Mouse (Mus musculus): ENCODE results near the gene Alk. TPM values are rescaled to one million over a fixed set of nuclear protein-coding genes. Genes with fewer than 3 reads are reported as not detected.

Gene Alk
- polyA plus RNA-seq, 1 experiment from 2014 or later: 0.77 TPM

- H3K4me3 ChIP-seq (replicated peaks): no peak overlapping the region
- no peaks in the 10 kb centered on the region for H3K4me1 ChIP-seq
- H3K4me2 ChIP-seq: no peak overlapping the region
- no peak overlapping the region for H3K9ac ChIP-seq
- no peak overlapping the region for H3K27ac ChIP-seq
- WGBS: 92% methylated on average over 8 of the region's 8 CpGs
- no peaks in the 10 kb centered on the region for H3K36me3 ChIP-seq (replicated peaks)
- H3K27me3 ChIP-seq: no peaks in the 10 kb centered on the region
- ATAC-seq (ENCODE audit: low FRiP score): no peak
- 0 out of 2 replicates have a peak, but pooled peaks cover 5% of the 10 kb centered on the region for H3K9me3 ChIP-seq
These were observed 329.0 kb downstream of the Alk start for GRCm38 (mm10) chr17:72275391-72275904.

DNA sequence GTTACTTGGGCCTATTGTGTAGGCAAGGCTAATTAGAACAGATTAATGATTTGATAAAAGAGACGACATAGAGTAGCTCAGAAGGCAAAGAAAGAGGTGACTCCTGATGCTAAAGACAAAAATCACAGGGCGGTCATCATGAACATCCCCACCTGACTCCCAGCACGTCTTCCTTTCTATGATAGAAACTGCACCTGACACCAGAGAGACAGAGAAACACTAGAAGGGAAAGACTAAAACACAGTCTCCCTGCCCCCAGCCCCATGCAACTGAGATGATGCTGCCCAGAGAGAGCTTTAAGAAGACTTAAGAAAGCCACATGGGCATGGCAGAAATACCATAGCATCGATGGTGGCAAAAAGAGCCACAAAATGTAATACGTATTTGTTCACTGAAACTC is 330.2 kb downstream of the Alk start:
- Histone ChIP-seq H3K4me1 (no peaks in the 10 kb centered on the region), H3K36me3 (replicated peaks) (no peaks in the 10 kb centered on the region), H3K27me3 (no peaks in the 10 kb centered on the region), H3K9ac (no peak overlapping the region), H3K9me3 (0 out of 2 replicates have a peak, but pooled peaks cover 5% of the 10 kb centered on the region), H3K4me3 (replicated peaks) (no peak overlapping the region), H3K27ac (no peak overlapping the region), H3K4me2 (no peak overlapping the region)
- no peak for ATAC-seq (ENCODE audit: low FRiP score)
- WGBS: 83% methylated on average over 5 of the region's 5 CpGs

- Histone ChIP-seq H3K4me3 (replicated peaks) (no peak overlapping the region), H3K27me3 (no peaks in the 10 kb centered on the region), H3K9ac (no peak overlapping the region), H3K4me2 (no peak overlapping the region), H3K27ac (no peak overlapping the region), H3K36me3 (replicated peaks) (no peaks in the 10 kb centered on the region), H3K9me3 (no peaks in the 10 kb centered on the region), H3K4me1 (no peaks in the 10 kb centered on the region)
- WGBS: 88% methylated on average over 1 of the region's 1 CpGs
- no peak for ATAC-seq (ENCODE audit: low FRiP score)
These were observed 332.8 kb downstream of the Alk start for GRCm38 (mm10) chr17:72271640-72272039.

- Histone ChIP-seq H3K4me3 (replicated peaks) (no peak overlapping the region), H3K9me3 (no peaks in the 10 kb centered on the region), H3K4me2 (no peak overlapping the region), H3K4me1 (no peaks in the 10 kb centered on the region), H3K36me3 (replicated peaks) (no peaks in the 10 kb centered on the region), H3K27me3 (no peaks in the 10 kb centered on the region), H3K9ac (no peak overlapping the region), H3K27ac (no peak overlapping the region)
- ATAC-seq (ENCODE audit: low FRiP score): no peak
- WGBS: 79% methylated on average over 5 of the region's 5 CpGs
These were observed 335.9 kb downstream of the Alk start for GRCm38 (mm10) chr17:72268529-72268928.

DNA sequence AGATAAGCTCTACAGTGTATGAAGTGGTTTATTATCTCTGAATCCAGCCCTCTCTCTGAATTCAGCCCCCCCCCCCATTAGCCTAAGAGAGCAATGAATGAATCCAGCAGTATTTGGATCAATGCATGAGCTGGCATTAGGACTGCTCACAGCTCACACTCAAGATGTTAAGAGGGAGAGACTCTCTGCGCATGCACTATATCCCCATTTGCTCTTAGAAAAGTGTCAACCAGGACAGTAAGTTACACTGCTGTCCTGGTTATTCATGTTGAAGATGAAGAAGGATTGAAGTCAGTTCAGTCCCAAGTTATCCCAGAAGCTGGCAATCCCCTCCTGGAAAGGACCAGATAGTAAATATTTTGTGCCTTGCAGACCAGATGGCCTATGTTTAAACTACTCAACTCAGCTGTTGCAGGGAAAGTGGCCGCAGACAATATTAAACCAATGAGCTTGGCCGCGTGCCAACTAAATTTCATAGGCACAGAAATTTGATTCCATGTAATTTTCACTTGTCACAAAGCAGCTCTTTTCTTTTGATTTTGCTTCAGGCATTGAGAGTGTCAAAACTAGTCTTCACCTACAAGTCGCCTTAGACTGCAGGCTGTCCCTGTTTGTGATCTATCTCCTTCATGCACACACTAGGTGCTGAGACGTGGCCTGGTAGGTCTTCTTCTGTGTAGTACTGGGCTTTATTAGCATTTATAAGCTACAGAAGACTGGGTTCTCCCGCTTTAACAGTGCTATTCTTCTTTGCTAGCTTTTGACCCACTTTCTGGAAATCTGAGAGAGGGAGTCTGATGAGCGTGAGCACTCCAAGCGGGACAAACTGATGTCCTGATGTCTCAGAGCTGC is 339.0 kb downstream of the Alk start:
- no peak for ATAC-seq (ENCODE audit: low FRiP score)

DNA sequence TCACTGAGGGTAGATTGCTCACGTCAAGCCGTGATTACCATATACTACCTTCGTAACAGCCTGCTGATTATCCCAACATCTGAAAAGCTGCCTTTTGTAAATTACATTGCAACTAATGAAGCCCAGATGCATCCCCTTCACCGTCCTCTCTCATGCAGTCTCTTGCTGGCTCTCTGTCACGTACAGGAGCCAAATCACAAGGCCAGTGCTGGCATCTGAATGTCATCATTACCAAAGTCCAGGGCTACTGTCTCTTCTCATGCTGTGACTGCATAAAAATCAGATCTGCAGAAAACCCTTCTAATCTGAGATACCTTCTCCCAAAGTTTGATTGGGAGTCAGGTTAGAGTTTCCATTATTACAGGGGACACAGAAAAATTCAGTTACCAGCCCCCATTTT is 351.0 kb downstream of the Alk start:
- Histone ChIP-seq H3K27me3 (no peaks in the 10 kb centered on the region), H3K9ac (no peak overlapping the region), H3K27ac (no peak overlapping the region), H3K36me3 (replicated peaks) (no peaks in the 10 kb centered on the region), H3K4me1 (0 out of 2 replicates have a peak, but pooled peaks cover 3% of the 10 kb centered on the region), H3K4me3 (replicated peaks) (no peak overlapping the region), H3K4me2 (no peak overlapping the region), H3K9me3 (no peaks in the 10 kb centered on the region)
- no peak for ATAC-seq (ENCODE audit: low FRiP score)
- 75% methylated on average over 5 of the region's 5 CpGs for WGBS

More for the DNA sequence above, 339.0 kb downstream of the Alk start:
- 90% methylated on average over 9 of the region's 9 CpGs for WGBS
- Histone ChIP-seq H3K4me1 (no peaks in the 10 kb centered on the region), H3K27me3 (no peaks in the 10 kb centered on the region), H3K36me3 (replicated peaks) (no peaks in the 10 kb centered on the region), H3K27ac (no peak overlapping the region), H3K9ac (no peak overlapping the region), H3K4me3 (replicated peaks) (no peak overlapping the region), H3K9me3 (no peaks in the 10 kb centered on the region), H3K4me2 (no peak overlapping the region)

- no peak overlapping the region for H3K4me3 ChIP-seq (replicated peaks)
- 0 out of 2 replicates have a peak, but pooled peaks cover 3% of the 10 kb centered on the region for H3K4me1 ChIP-seq
- no peaks in the 10 kb centered on the region for H3K9me3 ChIP-seq
- H3K9ac ChIP-seq: no peak overlapping the region
- ATAC-seq (ENCODE audit: low FRiP score): no peak
- no peak overlapping the region for H3K4me2 ChIP-seq
- no peak overlapping the region for H3K27ac ChIP-seq
- H3K36me3 ChIP-seq (replicated peaks): no peaks in the 10 kb centered on the region
- WGBS: 91% methylated on average over 4 of the region's 4 CpGs
- H3K27me3 ChIP-seq: no peaks in the 10 kb centered on the region
These were observed 352.9 kb downstream of the Alk start for GRCm38 (mm10) chr17:72251554-72251953.

DNA sequence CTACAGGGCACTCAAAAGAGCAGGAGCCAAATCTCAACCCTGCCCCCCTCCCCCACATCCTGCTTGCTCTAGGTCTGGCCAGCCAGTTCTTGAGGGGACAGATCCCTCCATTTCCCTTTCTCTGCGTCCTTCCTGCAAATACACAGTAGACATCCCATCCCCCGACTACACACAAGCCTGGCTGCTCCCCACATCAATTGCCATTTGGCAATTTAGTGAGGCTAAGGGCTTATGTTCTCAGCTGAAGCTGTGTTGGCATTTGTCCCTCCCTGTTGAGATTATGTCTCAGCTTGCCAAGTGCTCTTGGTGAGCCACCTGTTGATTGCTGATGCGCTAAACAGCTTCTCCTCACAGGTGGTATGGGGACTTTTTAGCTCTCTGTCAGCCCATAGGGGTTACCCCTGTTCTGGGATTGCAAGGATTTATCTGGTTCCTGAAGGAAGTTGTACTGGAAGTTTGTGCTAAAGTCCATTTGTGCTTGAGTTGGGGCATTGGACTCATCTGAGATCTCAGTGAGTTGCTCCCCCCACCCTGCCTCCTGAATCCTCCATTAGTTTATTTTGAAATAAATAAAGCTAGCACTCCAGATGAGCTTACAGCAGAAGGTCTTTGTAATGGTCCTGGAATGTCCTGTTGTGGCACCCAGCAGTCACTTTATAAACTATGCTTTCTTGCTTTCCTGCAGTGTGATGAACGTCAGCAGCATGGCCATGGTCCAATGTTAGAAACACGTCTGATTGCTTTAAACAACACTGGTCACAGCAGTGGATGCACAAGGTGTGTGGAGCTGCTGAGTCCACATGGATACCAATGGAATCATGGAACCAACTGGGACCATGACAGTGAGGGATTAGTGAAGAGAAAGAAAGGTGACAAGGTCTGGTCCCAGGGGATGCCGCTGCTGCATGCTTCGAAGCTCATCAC is 353.7 kb downstream of the Alk start:
- Histone ChIP-seq H3K4me1 (0 out of 2 replicates have a peak, but pooled peaks cover 3% of the 10 kb centered on the region), H3K4me2 (no peak overlapping the region), H3K27me3 (no peaks in the 10 kb centered on the region), H3K4me3 (replicated peaks) (no peak overlapping the region), H3K9me3 (no peaks in the 10 kb centered on the region), H3K27ac (no peak overlapping the region), H3K9ac (no peak overlapping the region), H3K36me3 (replicated peaks) (no peaks in the 10 kb centered on the region)
- WGBS: 85% methylated on average over 7 of the region's 7 CpGs
- no peak for ATAC-seq (ENCODE audit: low FRiP score)

DNA sequence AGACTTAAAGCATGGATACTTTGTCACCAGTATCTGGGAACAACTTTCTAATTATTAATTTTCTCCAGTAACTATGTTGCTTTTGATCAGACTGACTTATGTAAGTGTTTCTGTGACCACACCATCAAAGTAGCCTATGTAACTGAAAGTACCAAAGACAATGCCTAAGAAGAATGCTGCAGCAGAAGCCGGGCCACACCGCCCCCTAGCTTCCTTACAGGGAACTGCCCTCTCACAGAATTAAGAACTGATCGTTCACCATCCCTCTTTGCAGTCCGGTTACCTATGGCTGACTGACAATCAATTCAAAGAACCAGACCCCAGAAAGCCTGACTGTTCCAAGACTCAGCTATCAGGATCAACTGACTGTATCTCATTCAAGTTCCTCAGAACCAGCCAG is 362.4 kb downstream of the Alk start:
- no peak for ATAC-seq (ENCODE audit: low FRiP score)
- Histone ChIP-seq H3K9ac (no peak overlapping the region), H3K4me1 (peaks cover 4% of the 10 kb centered on the region; the same call in 1 of the 2 replicates), H3K4me2 (no peak overlapping the region), H3K27ac (no peak overlapping the region), H3K9me3 (0 out of 2 replicates have a peak, but pooled peaks cover 2% of the 10 kb centered on the region), H3K36me3 (replicated peaks) (no peaks in the 10 kb centered on the region), H3K27me3 (no peaks in the 10 kb centered on the region), H3K4me3 (replicated peaks) (no peak overlapping the region)
- WGBS: 40% methylated on average over 4 of the region's 4 CpGs

DNA sequence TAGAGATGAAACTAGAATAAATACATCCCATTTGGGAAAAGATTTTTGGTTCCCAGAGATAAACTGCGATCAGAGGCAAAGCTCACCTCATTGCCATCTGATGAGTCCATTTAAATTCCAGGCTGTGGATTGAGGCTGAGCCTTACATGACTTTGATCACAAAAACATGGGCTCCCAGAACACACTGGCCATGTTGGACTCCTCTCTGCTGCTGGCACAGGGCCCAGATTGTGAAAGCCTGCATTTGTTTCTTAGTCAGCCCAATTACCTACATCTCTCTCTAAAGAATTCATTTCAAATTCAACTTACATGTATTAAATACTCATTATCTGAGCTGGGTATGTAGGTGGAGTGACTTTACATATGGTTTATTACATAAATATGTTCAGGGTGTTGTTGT is 367.1 kb downstream of the Alk start:
- H3K4me2 ChIP-seq: no peak overlapping the region
- H3K36me3 ChIP-seq (replicated peaks): no peaks in the 10 kb centered on the region
- ATAC-seq (ENCODE audit: low FRiP score): no peak
- H3K4me1 ChIP-seq: no peaks in the 10 kb centered on the region
- no peaks in the 10 kb centered on the region for H3K27me3 ChIP-seq
- no peak overlapping the region for H3K9ac ChIP-seq
- H3K27ac ChIP-seq: no peak overlapping the region
- WGBS: 72% methylated on average over 1 of the region's 1 CpGs
- H3K9me3 ChIP-seq: 0 out of 2 replicates have a peak, but pooled peaks cover 2% of the 10 kb centered on the region
- no peak overlapping the region for H3K4me3 ChIP-seq (replicated peaks)

GRCm38 (mm10) chr17:72230891-72231290 is 373.5 kb downstream of the Alk start:
- no peak for ATAC-seq (ENCODE audit: low FRiP score)
- no peaks in the 10 kb centered on the region for H3K27me3 ChIP-seq
- no peaks in the 10 kb centered on the region for H3K9me3 ChIP-seq
- H3K4me1 ChIP-seq: no peaks in the 10 kb centered on the region
- whole genome bisulfite sequencing: 92% methylated on average over 7 of the region's 7 CpGs
- no peaks in the 10 kb centered on the region for H3K36me3 ChIP-seq (replicated peaks)
- H3K27ac ChIP-seq: no peak overlapping the region
- no peak overlapping the region for H3K4me2 ChIP-seq
- H3K9ac ChIP-seq: no peak overlapping the region
- H3K4me3 ChIP-seq (replicated peaks): no peak overlapping the region

- H3K27ac ChIP-seq: no peak overlapping the region
- no peak overlapping the region for H3K9ac ChIP-seq
- H3K27me3 ChIP-seq: no peaks in the 10 kb centered on the region
- no peaks in the 10 kb centered on the region for H3K36me3 ChIP-seq (replicated peaks)
- ATAC-seq (ENCODE audit: low FRiP score): no peak
- no peak overlapping the region for H3K4me2 ChIP-seq
- H3K4me1 ChIP-seq: no peaks in the 10 kb centered on the region
- no peak overlapping the region for H3K4me3 ChIP-seq (replicated peaks)
- H3K9me3 ChIP-seq: no peaks in the 10 kb centered on the region
- WGBS: 91% methylated on average over 3 of the region's 3 CpGs
These were observed 385.6 kb downstream of the Alk start for GRCm38 (mm10) chr17:72218816-72219215.
